Mouse (Mus musculus) brain, embryonic 14.5 days (tissue): ENCODE measurements around the gene Slc16a6.

Source experiments
- CTCF ChIP-seq: fragments of 200-500 bp; IDR thresholded peaks from 2 replicates; pipeline ENCODE4 v1.5.1; 2012; ENCODE audit warnings: inconsistent platforms, mild to moderate bottlenecking, moderate library complexity, borderline replicate concordance; ENCODE audit not compliant: insufficient read depth, insufficient read length; ENCODE audit errors: extremely low read depth
- POLR2A ChIP-seq: fragments of 200-500 bp; IDR thresholded peaks from 2 replicates; pipeline ENCODE4 v1.6.1; 2012; ENCODE audit warnings: mild to moderate bottlenecking, inconsistent platforms, borderline replicate concordance; ENCODE audit not compliant: poor library complexity, insufficient read depth, insufficient read length, severe bottlenecking; ENCODE audit errors: extremely low read depth

GRCm38 (mm10) chr11:109491844-109492243 lies 18.4 kb upstream of the Slc16a6 start:
- no peak for TF ChIP-seq POLR2A
- no peak for TF ChIP-seq CTCF
